Comparison of ENCODE assay signal across 39 mouse cellular contexts in the genomic region with DNA sequence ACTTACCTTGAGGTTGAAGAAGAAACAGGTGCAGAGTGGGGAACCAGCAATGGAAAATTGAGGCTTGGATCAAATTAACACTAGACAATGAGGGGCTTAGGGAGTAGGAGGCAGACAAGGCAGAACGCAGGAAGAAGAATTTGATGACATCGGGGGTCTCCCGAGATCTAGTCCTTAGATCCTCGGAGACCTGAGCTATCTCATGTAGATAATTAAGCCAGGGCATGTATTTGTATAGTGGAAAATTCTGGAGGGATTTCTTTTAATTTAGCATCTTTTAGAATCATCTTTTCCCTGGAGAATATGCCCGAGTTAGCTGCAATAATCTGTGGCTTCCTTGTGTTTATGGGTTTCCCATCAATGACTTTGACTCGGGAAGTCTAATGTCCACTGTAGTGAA. TPM values are rescaled to one million over a fixed set of nuclear protein-coding genes. Genes with fewer than 3 reads are reported as not detected.
"Had no signal": no experiment of that assay in that cellular context is flagged by ENCODE, and none has a peak within 500 bp of the region (broad histone marks: within the 10 kb centered on the region; RNA-seq: fewer than 3 reads in every experiment).

A gene (minus strand): TSS at position 101 of the 400 bp plus-strand sequence.

- H3K27ac ChIP-seq: limb, embryonic 10.5 days; limb, embryonic 12.5 days; limb, embryonic 13.5 days; limb, embryonic 15.5 days; liver, embryonic 12.5 days; liver, embryonic 13.5 days; liver, embryonic 14.5 days; liver, embryonic 15.5 days; lung, embryonic 15.5 days; macrophage; midbrain, embryonic 10.5 days; midbrain, embryonic 12.5 days; midbrain, embryonic 13.5 days; midbrain, embryonic 15.5 days; neural tube, embryonic 12.5 days had no signal

- ATAC-seq: liver, embryonic 12.5 days; liver, postnatal 0 days; lung, postnatal 0 days; midbrain, embryonic 13.5 days; midbrain, embryonic 15.5 days; midbrain, embryonic 16.5 days had no signal

- H3K4me3 ChIP-seq: limb, embryonic 10.5 days; limb, embryonic 12.5 days; limb, embryonic 13.5 days; limb, embryonic 15.5 days; liver, embryonic 12.5 days; liver, embryonic 13.5 days; liver, embryonic 15.5 days; lung, embryonic 15.5 days; megakaryocyte, embryonic 14.5 days; midbrain, embryonic 10.5 days; midbrain, embryonic 12.5 days; midbrain, embryonic 13.5 days; midbrain, embryonic 15.5 days; myocyte; neural tube, embryonic 12.5 days had no signal

- H3K36me3 ChIP-seq: limb, embryonic 10.5 days; limb, embryonic 12.5 days; limb, embryonic 13.5 days; limb, embryonic 15.5 days; liver, embryonic 12.5 days; liver, embryonic 13.5 days; liver, embryonic 15.5 days; lung, embryonic 15.5 days; midbrain, embryonic 10.5 days; midbrain, embryonic 12.5 days; midbrain, embryonic 13.5 days; midbrain, embryonic 15.5 days; neural tube, embryonic 12.5 days had no signal

- H3K9ac ChIP-seq: limb, embryonic 12.5 days; limb, embryonic 13.5 days; limb, embryonic 15.5 days; liver, embryonic 12.5 days; liver, embryonic 13.5 days; liver, embryonic 14.5 days; liver, embryonic 15.5 days; liver, postnatal 0 days; lung, embryonic 14.5 days; lung, embryonic 15.5 days; midbrain, embryonic 12.5 days; midbrain, embryonic 13.5 days; midbrain, embryonic 15.5 days; neural tube, embryonic 12.5 days had no signal

- H3K9me3 ChIP-seq: limb, embryonic 10.5 days; limb, embryonic 12.5 days; limb, embryonic 13.5 days; limb, embryonic 15.5 days; liver, embryonic 12.5 days; liver, embryonic 13.5 days; liver, embryonic 15.5 days; lung, embryonic 15.5 days; megakaryocyte, embryonic 14.5 days; midbrain, embryonic 10.5 days; midbrain, embryonic 12.5 days; midbrain, embryonic 13.5 days; midbrain, embryonic 15.5 days; neural tube, embryonic 12.5 days had no signal

- H3K27me3 ChIP-seq: limb, embryonic 12.5 days; limb, embryonic 15.5 days; liver, embryonic 12.5 days; liver, embryonic 13.5 days; liver, embryonic 15.5 days; lung, embryonic 15.5 days; midbrain, embryonic 13.5 days; midbrain, embryonic 15.5 days; neural tube, embryonic 12.5 days had no signal

- H3K4me1 ChIP-seq: limb, embryonic 10.5 days; limb, embryonic 12.5 days; limb, embryonic 13.5 days; limb, embryonic 15.5 days; liver, embryonic 12.5 days; liver, embryonic 13.5 days; liver, embryonic 15.5 days; lung, embryonic 15.5 days; megakaryocyte, embryonic 14.5 days; midbrain, embryonic 10.5 days; midbrain, embryonic 12.5 days; midbrain, embryonic 13.5 days; midbrain, embryonic 15.5 days; neural tube, embryonic 12.5 days had no signal

- DNase-seq: left cerebral cortex, postnatal 4 days; liver; liver, embryonic 13.5 days; liver, postnatal 0 days; lung, adult 18-20 months; lung, adult 2 months; lung, embryonic 14.5 days; lung, postnatal 10 days; lung, postnatal 14 days; lung, postnatal 36 days; lung, postnatal 4 days; midbrain, embryonic 14.5 days had no signal

- H3K4me2 ChIP-seq: limb, embryonic 12.5 days; limb, embryonic 13.5 days; limb, embryonic 15.5 days; liver, embryonic 11.5 days; liver, embryonic 12.5 days; liver, embryonic 13.5 days; liver, embryonic 15.5 days; lung, embryonic 14.5 days; lung, embryonic 15.5 days; midbrain, embryonic 11.5 days; midbrain, embryonic 12.5 days; midbrain, embryonic 13.5 days; midbrain, embryonic 15.5 days; neural tube, embryonic 12.5 days had no signal

RNA-seq across cellular contexts. Expression of the gene that starts here (rescaled TPM):
- polyA plus RNA-seq: limb, embryonic 10.5 days; limb, embryonic 11.5 days; limb, embryonic 12.5 days; limb, embryonic 13.5 days; limb, embryonic 14.5 days; limb, embryonic 15.5 days; liver, adult 2 months; liver, embryonic 11.5 days; liver, embryonic 12.5 days; liver, embryonic 13.5 days; liver, embryonic 14.5 days; liver, embryonic 15.5 days; liver, embryonic 16.5 days; liver, postnatal 0 days; lung, adult 2 months; lung, embryonic 14.5 days; lung, embryonic 15.5 days; lung, embryonic 16.5 days; lung, postnatal 0 days; macrophage; midbrain, embryonic 10.5 days; midbrain, embryonic 11.5 days; midbrain, embryonic 12.5 days; midbrain, embryonic 13.5 days; midbrain, embryonic 14.5 days; midbrain, embryonic 15.5 days; midbrain, embryonic 16.5 days; midbrain, postnatal 0 days; myocyte; neural tube, embryonic 11.5 days; neural tube, embryonic 12.5 days had no signal
